Mouse (Mus musculus) embryonic facial prominence, embryonic 13.5 days (tissue): Measurements from ENCODE around the gene Zap70. TPM values are rescaled to one million over a fixed set of nuclear protein-coding genes. Genes with fewer than 3 reads are reported as not detected.
A peak's percentile ranks its signal among the peaks of the same experiment; 100 is the strongest.
"Not testable (repeated sequence)": the region's sequence is repeated elsewhere in the genome, so short reads cannot be mapped to it uniquely, and the experiment has no call there.

ENCODE experiments used
- ATAC-seq: fragments of 200-750 bp; cut with Nextera tagmentation; 2 replicates; pipeline ENCODE4 v1.8.0; 2017; ENCODE audit warnings: low read depth; ENCODE audit not compliant: insufficient number of reproducible peaks, insufficient read depth, low FRiP score, low TSS enrichment
- H3K27ac ChIP-seq: fragments of 300-500 bp; sonication (generic); 2 replicates; pipeline ENCODE4 v1.5.1; 2015; ENCODE audit warnings: moderate library complexity, mild to moderate bottlenecking, inconsistent platforms
- H3K27me3 ChIP-seq: fragments of 300-500 bp; sonication (generic); 2 replicates; pipeline ENCODE4 v1.6.1; 2015; ENCODE audit warnings: mild to moderate bottlenecking, inconsistent platforms
- H3K36me3 ChIP-seq: fragments of 300-500 bp; sonication (generic); 2 replicates; pipeline ENCODE4 v1.6.1; 2015; ENCODE audit warnings: mild to moderate bottlenecking, inconsistent platforms
- H3K4me1 ChIP-seq: fragments of 300-500 bp; sonication (generic); 2 replicates; pipeline ENCODE4 v1.6.1; 2015; ENCODE audit warnings: inconsistent platforms
- H3K4me2 ChIP-seq: fragments of 300-500 bp; sonication (generic); 2 replicates; pipeline ENCODE4 v1.6.1; 2015; ENCODE audit warnings: moderate library complexity, mild to moderate bottlenecking, inconsistent platforms
- H3K4me3 ChIP-seq: fragments of 300-500 bp; sonication (generic); 2 replicates; pipeline ENCODE4 v1.5.1; 2015; ENCODE audit warnings: mild to moderate bottlenecking, inconsistent platforms
- H3K9ac ChIP-seq: fragments of 300-500 bp; sonication (generic); 2 replicates; pipeline ENCODE4 v1.6.1; 2015; ENCODE audit warnings: mild to moderate bottlenecking, inconsistent platforms
- H3K9me3 ChIP-seq: fragments of 300-500 bp; sonication (generic); 2 replicates; pipeline ENCODE4 v1.6.1; 2016; ENCODE audit warnings: inconsistent platforms
- WGBS: fragments of 180-500 bp; shearing (Covaris S2); methylation state at CpG from one replicate; pipeline ENCODE4 v1.1.7; 2015; ENCODE audit warnings: mixed read lengths; 5-methylcytosine and 5-hydroxymethylcytosine counted together
- polyA plus RNA-seq: library from polyadenylated mRNA; unstranded; fragments of >200 nt; fragmentation: Nextera tagmentation; extraction: Ambion mirVana; gene quantifications from 2 replicates; pipeline ENCODE4 v1.2.1, GENCODE M21; 2015

The Zap70 gene
- polyA plus RNA-seq, 1 experiment from 2014 or later = 0.62 TPM

GRCm38 (mm10) chr1:36806181-36806905 lies 44.7 kb downstream of the Zap70 start:
- H3K9me3 ChIP-seq = no peaks in the 10 kb centered on the region
- H3K27me3 ChIP-seq = no peaks in the 10 kb centered on the region
- no peak overlapping the region for H3K4me3 ChIP-seq
- H3K4me1 ChIP-seq = no peaks in the 10 kb centered on the region
- no peak overlapping the region for H3K4me2 ChIP-seq
- WGBS = 98% methylated on average over 7 of the region's 7 CpGs
- ATAC-seq = no peak
- no peak overlapping the region for H3K9ac ChIP-seq
- peaks cover 95% of the 10 kb centered on the region for H3K36me3 ChIP-seq
- H3K27ac ChIP-seq = no peak overlapping the region

DNA sequence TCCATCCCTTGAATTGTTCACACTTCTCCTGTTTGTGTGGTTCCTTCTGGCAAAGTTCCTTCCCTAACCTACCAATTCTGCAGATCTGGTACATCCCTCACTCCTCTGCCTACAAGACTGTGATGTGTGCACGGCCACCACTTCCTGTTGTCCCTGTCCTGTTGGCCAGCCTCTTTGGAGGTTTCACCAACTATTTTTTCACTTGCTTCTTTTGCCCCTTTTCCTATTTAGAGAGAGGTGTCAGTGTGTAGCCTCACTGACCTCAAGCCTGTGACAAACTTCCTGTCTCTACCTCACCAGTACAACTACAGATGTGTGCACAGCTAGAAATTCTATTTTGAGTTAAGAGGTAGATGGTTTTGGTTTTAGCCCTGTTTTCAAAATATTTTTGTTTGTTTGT lies 45.5 kb downstream of the Zap70 start:
- ATAC-seq = no peak
- Histone ChIP-seq H3K27me3 (no peaks in the 10 kb centered on the region), H3K9me3 (no peaks in the 10 kb centered on the region), H3K9ac (no peak overlapping the region), H3K4me1 (no peaks in the 10 kb centered on the region), H3K36me3 (peaks cover 95% of the 10 kb centered on the region), H3K4me2 (no peak overlapping the region), H3K27ac (no peak overlapping the region), H3K4me3 (no peak overlapping the region)
- WGBS = 88% methylated on average over 1 of the region's 1 CpGs

- Histone ChIP-seq H3K27ac (no peak overlapping the region), H3K4me1 (no peaks in the 10 kb centered on the region), H3K27me3 (no peaks in the 10 kb centered on the region), H3K4me3 (no peak overlapping the region), H3K4me2 (no peak overlapping the region), H3K9ac (no peak overlapping the region), H3K9me3 (no peaks in the 10 kb centered on the region), H3K36me3 (peaks cover 96% of the 10 kb centered on the region)
- ATAC-seq = no peak
- WGBS = 94% methylated on average over 14 of the region's 14 CpGs
Measured at GRCm38 (mm10) chr1:36807782-36808565, 46.4 kb downstream of the Zap70 start.

- Histone ChIP-seq H3K4me1 (no peaks in the 10 kb centered on the region), H3K27ac (no peak overlapping the region), H3K4me2 (no peak overlapping the region), H3K9ac (no peak overlapping the region), H3K36me3 (peaks cover 90% of the 10 kb centered on the region), H3K9me3 (no peaks in the 10 kb centered on the region), H3K27me3 (no peaks in the 10 kb centered on the region), H3K4me3 (no peak overlapping the region)
- WGBS = 97% methylated on average over 7 of the region's 7 CpGs
- ATAC-seq = no peak
Measured at GRCm38 (mm10) chr1:36811806-36812205, 50.2 kb downstream of the Zap70 start.

DNA sequence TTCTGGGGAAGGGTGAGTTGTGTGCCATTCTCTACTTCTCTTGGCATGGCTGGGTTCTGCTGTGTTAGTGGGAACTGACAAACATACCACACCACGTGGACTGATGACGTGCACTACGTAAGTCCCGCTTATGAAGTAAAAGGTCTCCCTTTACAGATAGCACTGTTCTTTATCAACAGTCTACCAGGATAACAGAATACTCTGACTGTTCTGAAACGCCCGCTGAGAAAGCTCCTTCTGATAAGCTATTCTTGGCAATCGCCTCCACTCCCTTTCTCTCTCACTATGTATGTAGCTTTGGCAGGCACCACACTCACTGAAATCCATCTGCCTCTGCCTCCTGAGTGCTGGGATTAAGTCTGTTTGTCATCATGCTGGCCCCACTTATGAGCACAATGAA lies 51.8 kb downstream of the Zap70 start:
- peaks cover 90% of the 10 kb centered on the region for H3K36me3 ChIP-seq
- H3K4me2 ChIP-seq = no peak overlapping the region

DNA sequence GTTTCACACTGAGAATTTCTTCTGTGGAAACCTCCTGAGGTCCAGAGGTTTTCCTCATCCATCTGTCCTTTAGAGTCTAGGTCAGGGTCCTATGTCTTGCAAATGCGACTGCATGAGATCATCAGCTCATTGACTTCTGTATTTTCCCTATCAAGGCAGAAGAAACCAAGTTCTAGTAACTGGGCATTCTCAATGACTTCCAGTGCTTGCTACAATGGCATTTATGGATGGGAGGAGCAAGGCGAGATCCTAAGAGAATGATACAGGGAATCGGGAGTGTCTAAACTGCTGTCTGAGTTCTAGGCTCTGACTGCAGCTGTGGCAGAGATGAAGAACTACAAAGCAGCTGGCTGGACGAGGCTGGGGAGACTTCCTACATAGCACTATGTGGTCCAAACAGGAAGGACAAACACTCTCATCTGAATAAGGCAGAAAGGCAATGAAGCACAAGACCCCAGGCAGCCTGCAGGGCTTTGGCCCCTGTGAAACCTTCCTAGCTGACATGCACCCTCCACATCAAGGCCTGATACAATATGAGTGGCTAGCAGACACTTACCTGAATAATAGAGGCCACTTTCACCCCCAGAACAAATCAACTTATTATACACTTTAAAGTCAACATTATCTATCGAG lies 52.8 kb downstream of the Zap70 start:
- no peak for ATAC-seq
- Histone ChIP-seq H3K4me3 (no peak overlapping the region), H3K27ac (no peak overlapping the region), H3K4me2 (no peak overlapping the region), H3K9ac (no peak overlapping the region), H3K4me1 (no peaks in the 10 kb centered on the region), H3K27me3 (no peaks in the 10 kb centered on the region), H3K36me3 (peaks cover 91% of the 10 kb centered on the region), H3K9me3 (no peaks in the 10 kb centered on the region)
- WGBS = 86% methylated on average over 5 of the region's 5 CpGs

More for the DNA sequence above, 51.8 kb downstream of the Zap70 start:
- WGBS = 86% methylated on average over 7 of the region's 7 CpGs
- Histone ChIP-seq H3K4me3 (no peak overlapping the region), H3K27me3 (no peaks in the 10 kb centered on the region), H3K4me1 (no peaks in the 10 kb centered on the region), H3K9ac (no peak overlapping the region), H3K9me3 (no peaks in the 10 kb centered on the region), H3K27ac (no peak overlapping the region)
- ATAC-seq = no peak

GRCm38 (mm10) chr1:36815166-36815565 lies 53.6 kb downstream of the Zap70 start:
- H3K27ac ChIP-seq = no peak overlapping the region
- ATAC-seq = no peak
- no peaks in the 10 kb centered on the region for H3K4me1 ChIP-seq
- H3K9ac ChIP-seq = no peak overlapping the region
- no peaks in the 10 kb centered on the region for H3K27me3 ChIP-seq
- WGBS = 93% methylated on average over 6 of the region's 6 CpGs
- no peaks in the 10 kb centered on the region for H3K9me3 ChIP-seq
- H3K4me3 ChIP-seq = no peak overlapping the region
- peaks cover 89% of the 10 kb centered on the region for H3K36me3 ChIP-seq
- H3K4me2 ChIP-seq = no peak overlapping the region

GRCm38 (mm10) chr1:36821918-36822317 lies 60.3 kb downstream of the Zap70 start:
- H3K9ac ChIP-seq, H3K4me1 ChIP-seq, ATAC-seq, H3K4me2 ChIP-seq, H3K4me3 ChIP-seq, H3K27ac ChIP-seq, H3K27me3 ChIP-seq, H3K9me3 ChIP-seq: not testable (repeated sequence)
- H3K36me3 ChIP-seq = peaks cover 89% of the 10 kb centered on the region
- WGBS = 91% methylated on average over 4 of the region's 4 CpGs

- Histone ChIP-seq H3K36me3 (peaks cover 80% of the 10 kb centered on the region), H3K9me3 (no peaks in the 10 kb centered on the region), H3K4me2 (no peak overlapping the region), H3K27ac (no peak overlapping the region), H3K4me3 (no peak overlapping the region), H3K27me3 (no peaks in the 10 kb centered on the region), H3K4me1 (no peaks in the 10 kb centered on the region), H3K9ac (no peak overlapping the region)
- ATAC-seq = no peak
- 88% methylated on average over 5 of the region's 5 CpGs for WGBS
Measured at GRCm38 (mm10) chr1:36824356-36824755, 62.8 kb downstream of the Zap70 start.

DNA sequence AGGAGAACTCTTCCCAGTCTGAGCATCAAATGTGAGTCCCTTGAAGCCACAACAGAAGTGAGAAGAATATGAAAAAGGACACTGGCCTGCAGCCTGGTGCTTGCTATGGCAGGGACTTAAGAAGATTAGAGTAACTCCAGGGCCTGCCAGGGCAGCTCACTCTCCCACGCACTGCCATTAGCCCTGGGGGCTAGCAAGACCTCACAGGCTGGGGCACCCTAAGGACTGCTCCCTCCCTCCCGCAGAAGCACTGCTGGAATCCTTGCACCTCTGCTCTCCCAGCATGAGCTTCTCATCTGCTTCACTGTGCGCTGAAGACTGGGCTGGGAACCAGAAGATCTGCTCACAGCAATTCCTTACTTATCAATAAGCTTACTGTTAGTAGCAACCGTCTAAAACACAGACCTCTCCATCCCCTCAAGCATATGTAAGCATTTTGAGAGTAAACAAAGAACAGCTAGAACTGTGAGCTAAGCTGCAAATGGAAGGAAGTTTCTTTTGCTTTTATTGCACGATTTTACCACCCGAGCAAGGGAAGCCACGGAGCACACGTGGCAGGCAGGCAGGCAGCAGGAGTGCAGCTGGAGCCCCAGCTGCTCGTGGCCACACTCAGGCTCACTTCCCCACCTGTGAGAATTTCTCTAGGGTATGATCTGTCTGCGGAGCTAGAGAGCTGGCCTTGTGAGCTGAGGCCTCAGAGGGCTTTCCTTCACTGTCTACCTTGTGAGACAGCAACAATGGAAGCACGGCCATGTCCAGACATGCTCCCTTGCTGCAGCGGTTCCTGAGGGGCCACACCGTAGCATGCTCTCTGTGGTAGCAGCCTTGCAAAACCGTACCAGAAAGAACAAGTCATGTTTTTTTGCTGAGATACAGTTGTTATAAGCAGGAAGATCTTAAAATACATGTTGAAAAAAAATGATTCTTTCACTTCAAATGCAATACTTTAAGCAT lies 69.6 kb downstream of the Zap70 start:
- no peak for ATAC-seq
- WGBS = 42% methylated on average over 14 of the region's 14 CpGs
- Histone ChIP-seq H3K4me1 (peaks cover 8% of the 10 kb centered on the region; the same call in 1 of the 2 replicates), H3K36me3 (peaks cover 67% of the 10 kb centered on the region), H3K27ac (peak overlapping the region; percentile 79), H3K4me3 (no peak overlapping the region), H3K9ac (no peak overlapping the region), H3K9me3 (no peaks in the 10 kb centered on the region), H3K4me2 (no peak overlapping the region), H3K27me3 (no peaks in the 10 kb centered on the region)
